Mouse (Mus musculus) gastrocnemius, postnatal 4 days (tissue): Measurements from ENCODE around the gene Txndc2. TPM values are rescaled to one million over a fixed set of nuclear protein-coding genes. Genes with fewer than 3 reads are reported as not detected.

Experiments used
- DNase-seq, 2 experiments: peaks; one replicate each; pipeline ENCODE4 v3.0.0; 2021 to 2022; ENCODE audit warnings: low spot score in 2 of 2, mixed read lengths in 2 of 2
- long read RNA-seq, 2 experiments: library from polyadenylated mRNA; stranded (forward); transcript quantifications; one replicate each; pipeline ENCODE4 v2.0.0; 2021
- total RNA-seq, 2 experiments: library from RNA; stranded (reverse); gene quantifications; 2 replicates each; pipeline ENCODE4 v1.2.3; 2021

Txndc2 gene
- total RNA-seq: under 1 TPM; 0.23 to 0.29 TPM
- long read RNA-seq, experiment 1: 0 reads
- long read RNA-seq, experiment 2: 0 reads

GRCm38 (mm10) chr17:65641734-65642218 is at the start of gene Txndc2:
Txndc2 (minus strand) TSS chr17:65642168.
- DNase-seq: no peak

- peak in 1 of 2 experiments; percentile 24 for DNase-seq
Measured at GRCm38 (mm10) chr17:65683731-65684130, 41.8 kb upstream of the Txndc2 start.

- DNase-seq: peak in 1 of 2 experiments; percentile 7
Measured at GRCm38 (mm10) chr17:65683316-65683715, 41.3 kb upstream of the Txndc2 start.

- DNase-seq: peak in 1 of 2 experiments; percentile 4
Measured at GRCm38 (mm10) chr17:65682071-65682680, 40.2 kb upstream of the Txndc2 start.

DNA sequence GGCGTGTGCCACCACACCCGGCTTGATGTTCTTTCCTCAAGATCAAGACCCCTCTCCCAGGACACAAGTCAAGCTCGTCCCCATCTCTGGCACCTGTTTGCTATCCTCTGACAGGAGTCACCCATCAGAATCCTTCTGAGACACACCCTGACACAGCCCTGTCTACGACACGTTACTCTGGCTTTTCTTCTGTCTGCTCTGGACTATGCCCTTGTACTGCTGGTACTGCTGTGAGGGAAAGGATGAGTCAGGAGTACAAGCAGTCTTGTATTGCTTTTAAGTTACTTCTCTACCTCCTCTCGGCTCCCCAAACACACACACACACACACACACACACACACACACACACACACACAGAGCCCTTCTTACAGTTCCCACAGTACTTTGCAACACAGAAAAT is 39.5 kb upstream of the Txndc2 start:
- DNase-seq: peak in 1 of 2 experiments; percentile 5

DNA sequence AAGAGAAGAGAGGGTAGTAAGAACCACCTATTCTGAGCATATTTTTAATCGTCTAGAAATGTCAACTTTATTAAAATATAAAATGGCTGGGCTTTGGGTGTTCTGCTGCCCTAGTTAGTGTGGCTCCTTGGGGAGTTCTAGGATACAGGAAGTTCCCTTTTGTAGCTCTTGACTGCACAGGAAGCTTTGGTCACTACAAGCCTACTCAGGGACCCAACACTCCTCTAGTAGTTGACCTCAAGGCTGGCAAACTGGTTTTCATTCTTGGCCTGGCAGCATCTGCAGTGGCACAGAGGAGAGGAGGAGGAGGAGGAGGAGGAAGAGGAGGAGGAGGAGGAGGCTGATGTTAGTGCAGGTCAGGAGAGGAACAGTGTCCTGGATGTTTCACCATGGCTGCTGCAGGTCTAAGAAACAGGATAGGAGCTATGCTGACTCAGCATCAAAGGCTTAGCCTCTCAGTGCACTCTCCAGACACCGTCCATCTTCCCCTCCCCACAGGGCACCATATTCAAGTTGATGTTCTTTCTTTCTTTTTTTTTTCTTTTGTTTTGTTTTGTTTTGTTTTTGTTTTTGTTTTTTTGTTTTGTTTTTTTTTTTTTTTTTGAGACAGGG is 38.9 kb upstream of the Txndc2 start:
- DNase-seq: no peak

DNA sequence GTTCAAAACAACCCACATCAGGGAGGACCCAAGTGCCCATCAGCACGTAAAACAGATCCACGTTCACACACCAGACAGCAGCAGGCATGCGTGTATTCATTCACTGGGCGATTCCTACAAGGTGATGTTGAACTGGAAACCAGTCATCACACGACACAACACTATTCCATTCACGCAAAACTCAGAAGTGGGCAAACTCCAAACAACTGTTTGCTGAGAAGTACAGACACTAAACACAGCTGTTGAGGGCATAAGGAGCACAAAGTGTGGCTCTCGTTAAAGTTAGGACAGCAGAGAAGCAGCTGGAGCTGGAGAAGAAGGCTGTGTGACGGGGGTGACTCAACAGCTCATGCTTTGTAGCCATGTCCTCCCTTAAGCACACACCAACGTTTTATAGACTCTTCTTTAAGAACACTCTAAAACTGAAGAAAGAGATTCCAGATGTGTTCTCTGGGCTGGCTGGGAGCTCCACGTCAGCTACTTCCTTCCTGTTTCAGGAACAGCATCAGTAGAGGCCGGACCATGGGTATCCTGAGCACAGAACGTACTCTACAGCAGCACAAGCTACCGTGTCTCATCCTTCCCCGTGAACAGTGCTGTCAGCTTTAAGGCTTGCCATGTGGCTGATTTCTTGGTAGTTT is 38.0 kb upstream of the Txndc2 start:
- no peak for DNase-seq

DNA sequence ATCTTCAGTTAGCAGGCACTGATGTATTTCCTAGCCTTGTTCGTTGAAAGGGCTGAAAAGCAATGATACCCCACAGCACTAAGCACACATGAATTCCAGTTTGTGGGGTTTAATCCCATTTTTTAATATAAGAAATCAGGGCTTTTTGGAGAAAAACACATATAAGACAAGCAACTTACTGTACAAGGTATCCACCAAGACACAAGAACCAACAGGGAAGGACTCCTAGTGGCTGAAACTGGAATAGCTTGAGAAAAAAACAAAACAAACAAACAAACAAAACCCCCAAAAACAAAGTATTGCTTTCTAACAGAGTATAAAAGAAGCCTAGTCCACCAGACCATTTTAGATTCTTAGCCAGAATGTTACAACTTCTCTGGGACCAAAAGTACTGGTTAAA is 35.8 kb upstream of the Txndc2 start:
- DNase-seq: no peak

DNA sequence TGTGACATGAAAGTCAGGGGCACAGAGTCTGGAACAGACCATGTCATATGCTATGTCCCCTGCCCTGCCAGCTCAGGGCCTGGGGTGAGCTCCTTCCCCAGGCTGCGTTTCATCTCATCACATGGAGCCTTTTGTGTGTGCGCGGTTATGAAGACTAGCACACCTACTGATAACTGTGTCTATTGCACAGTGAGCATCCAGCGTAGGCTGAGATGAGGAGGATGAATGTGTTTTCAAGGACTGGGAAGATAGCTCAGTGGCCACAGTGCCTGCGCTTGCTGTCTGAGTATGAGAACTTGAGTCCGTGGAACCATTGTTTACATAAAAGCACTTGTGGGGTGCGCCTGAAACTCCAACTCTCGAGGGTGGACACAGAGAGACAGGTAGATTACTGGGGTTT is 34.6 kb upstream of the Txndc2 start:
- no peak for DNase-seq

DNA sequence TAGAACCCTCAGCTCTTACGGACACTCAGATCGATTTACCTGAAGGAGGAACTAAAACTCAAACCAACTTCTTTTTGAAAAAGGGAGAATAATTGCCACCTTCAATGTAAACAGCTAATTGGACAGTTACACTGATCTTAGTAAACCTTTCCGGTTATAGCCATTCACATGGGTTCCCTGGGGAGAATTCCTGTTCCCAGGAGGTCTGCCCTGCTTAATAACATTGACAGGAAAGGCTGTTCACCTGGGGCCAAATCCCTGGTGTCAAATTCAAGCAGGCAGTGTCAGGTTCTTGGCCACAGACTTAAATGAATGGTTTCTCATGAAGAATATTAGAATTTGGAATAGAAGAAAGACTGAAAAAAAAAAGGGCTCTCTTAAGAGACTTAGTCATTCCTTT is 34.0 kb upstream of the Txndc2 start:
- no peak for DNase-seq

GRCm38 (mm10) chr17:65674710-65675171 is 32.8 kb upstream of the Txndc2 start:
- DNase-seq: peak in 1 of 2 experiments; percentile 4

DNA sequence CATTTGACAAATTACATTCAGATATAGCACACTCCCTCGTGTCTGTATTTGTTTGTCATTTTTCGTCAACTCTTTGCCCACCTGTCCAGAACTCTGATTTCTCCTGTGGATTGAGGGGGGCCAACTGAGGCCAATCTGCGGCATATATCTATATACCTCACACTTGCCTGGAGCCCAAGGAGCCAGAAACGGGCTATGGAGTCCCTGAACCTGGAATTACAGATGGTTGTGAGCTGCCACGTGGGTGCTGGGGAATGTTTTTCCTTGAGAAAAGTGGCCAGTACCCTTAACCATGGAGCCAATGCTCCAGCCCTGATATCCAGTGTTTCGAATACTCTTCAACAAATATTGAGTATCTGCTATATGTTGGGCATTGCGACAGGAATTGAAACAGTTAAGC is 31.0 kb upstream of the Txndc2 start:
- DNase-seq: no peak

GRCm38 (mm10) chr17:65669061-65669460 is 27.1 kb upstream of the Txndc2 start:
- DNase-seq: no peak

DNA sequence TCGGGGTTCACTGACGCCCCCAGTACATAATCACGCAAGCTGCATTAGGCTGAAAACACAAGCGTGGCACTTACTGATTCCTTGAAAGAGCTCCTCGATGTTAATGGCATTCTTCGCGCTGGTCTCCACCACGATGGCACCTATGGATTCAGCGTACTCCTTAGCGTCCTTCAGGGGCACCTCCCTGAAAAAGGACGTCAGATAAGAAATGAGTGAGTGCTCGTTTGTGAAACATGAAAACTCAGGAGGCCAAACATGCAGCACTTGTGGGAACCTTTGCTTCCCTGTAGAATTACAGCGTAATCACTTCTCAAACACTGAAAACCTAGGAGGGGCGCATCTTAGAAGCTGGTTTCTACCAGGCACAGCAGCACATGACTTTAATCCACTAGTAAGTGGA is 25.8 kb upstream of the Txndc2 start:
- no peak for DNase-seq

GRCm38 (mm10) chr17:65666388-65667161 is 24.6 kb upstream of the Txndc2 start:
- no peak for DNase-seq

DNA sequence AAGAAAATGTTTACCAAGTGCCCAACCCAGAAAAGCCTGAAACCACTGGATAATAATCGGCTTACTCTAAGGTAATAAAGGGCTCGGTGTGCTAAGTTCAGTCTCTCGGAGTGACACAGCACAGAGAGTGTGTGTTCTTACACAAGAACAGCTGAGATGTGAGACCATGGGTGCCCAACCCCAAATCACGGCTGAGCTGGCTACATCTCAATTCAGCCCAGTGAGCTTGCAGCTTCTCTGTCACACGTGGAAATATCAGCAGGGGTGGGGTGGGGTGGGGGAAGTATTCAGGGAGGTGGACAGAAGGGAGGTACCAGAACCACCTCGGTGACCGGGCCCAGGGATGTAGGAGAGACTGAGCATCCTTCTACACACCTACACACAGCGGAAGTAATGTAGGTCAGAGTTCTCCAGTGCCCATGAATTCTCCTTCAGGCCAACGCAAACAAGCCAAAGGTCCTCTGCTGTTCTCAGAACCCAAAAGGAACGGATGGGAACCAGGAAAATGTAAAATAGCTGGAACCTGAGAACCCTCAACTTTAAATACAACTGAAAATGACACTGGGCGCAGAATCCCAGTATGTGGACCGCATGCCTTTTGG is 23.9 kb upstream of the Txndc2 start:
- DNase-seq: no peak

DNA sequence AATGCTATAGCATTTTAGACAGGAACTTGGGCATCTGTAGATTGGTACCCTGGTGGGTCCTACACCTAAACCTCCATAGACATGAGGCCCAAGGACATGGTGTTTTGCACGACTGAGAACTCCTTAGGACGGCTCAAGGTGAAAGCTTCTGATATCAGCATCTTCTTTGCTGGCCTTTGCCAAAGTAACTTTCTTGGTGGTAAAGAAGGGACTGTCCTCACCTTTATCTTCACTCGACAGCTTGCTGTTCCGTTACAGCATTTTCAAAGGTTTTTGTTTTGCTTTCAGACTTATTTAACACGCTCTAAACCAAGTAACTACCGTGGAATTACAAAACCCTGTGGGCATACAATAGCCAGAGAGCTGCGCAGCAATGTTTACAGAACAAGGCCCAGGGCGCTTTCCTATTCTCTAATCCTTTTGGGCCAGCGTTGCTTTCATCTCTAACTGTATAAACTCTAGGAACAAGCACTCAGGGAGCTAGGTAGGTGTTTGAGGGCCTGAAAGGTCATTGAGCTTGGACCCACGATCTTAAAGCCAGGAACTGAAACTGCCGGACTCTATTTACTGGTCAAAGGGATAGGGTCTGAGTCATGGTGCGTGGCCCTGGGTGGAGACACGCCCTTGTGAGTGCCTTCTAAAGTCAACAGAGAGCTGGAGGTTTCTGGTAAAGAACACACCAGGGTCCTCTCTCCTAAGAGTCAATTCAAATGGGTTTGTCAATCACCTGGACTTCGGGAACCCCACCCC is 21.5 kb upstream of the Txndc2 start:
- no peak for DNase-seq

- no peak for DNase-seq
Measured at GRCm38 (mm10) chr17:65662662-65663061, 20.7 kb upstream of the Txndc2 start.

DNA sequence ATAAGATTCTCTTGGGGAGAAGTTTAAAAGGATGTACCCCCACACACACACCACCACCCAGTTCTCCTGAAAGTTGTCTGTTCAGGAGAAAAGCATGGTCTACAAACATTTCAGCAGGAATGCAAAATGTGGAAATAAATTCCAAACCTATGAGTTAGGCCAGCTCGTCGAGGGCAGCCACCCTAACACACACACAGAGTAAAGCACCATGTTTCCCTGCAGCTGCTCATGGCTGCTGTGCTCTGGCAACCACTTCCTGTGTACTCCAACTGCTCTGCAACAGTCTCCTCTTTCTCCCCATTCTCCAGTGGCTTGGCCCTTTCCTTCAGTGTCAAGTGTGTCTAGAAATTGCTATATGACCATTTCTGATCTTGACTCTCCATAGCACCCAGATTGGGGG is 16.4 kb upstream of the Txndc2 start:
- no peak for DNase-seq

GRCm38 (mm10) chr17:65657958-65658357 is 16.0 kb upstream of the Txndc2 start:
- DNase-seq: no peak
